Mouse (Mus musculus) embryonic facial prominence, embryonic 14.5 days (tissue): ENCODE data around the gene Crk. TPM values are rescaled to one million over a fixed set of nuclear protein-coding genes. Genes with fewer than 3 reads are reported as not detected.

ENCODE experiments used
- polyA plus RNA-seq: library from polyadenylated mRNA; unstranded; fragments of >200 nt; fragmentation: Nextera tagmentation; extraction: Ambion mirVana; gene quantifications from 2 replicates; pipeline ENCODE4 v1.2.1, GENCODE M21; 2014

Gene Crk
- polyA plus RNA-seq, 1 experiment from 2014 or later, result 106 TPM

Other genes starting within 250 kb of the Crk start
- not detected in 2 replicates for gene Serpinf2, start 239.7 kb upstream of the Crk start, polyA plus RNA-seq
- 5.7 and 7.0 TPM in 2 replicates for gene Wdr81, start 224.5 kb upstream of the Crk start, polyA plus RNA-seq
- 19.1 and 22.7 TPM in 2 replicates for gene Tlcd2, start 217.5 kb upstream of the Crk start, polyA plus RNA-seq
- 76.6 and 83.5 TPM in 2 replicates for gene Prpf8, start 192.4 kb upstream of the Crk start, polyA plus RNA-seq
- gene Rilp, start 169.2 kb upstream of the Crk start, polyA plus RNA-seq, result 0.59 and 0.70 TPM in 2 replicates
- gene Scarf1, start 165.7 kb upstream of the Crk start, polyA plus RNA-seq, result 6.9 and 7.2 TPM in 2 replicates
- gene Slc43a2, start 147.6 kb upstream of the Crk start, polyA plus RNA-seq, result 4.3 and 5.3 TPM in 2 replicates
- 81.7 and 86.3 TPM in 2 replicates for gene Pitpna, start 91.2 kb upstream of the Crk start, polyA plus RNA-seq
- gene Inpp5k, start 48.3 kb upstream of the Crk start, polyA plus RNA-seq, result 23.7 and 29.2 TPM in 2 replicates
- gene Myo1c, start 28.8 kb upstream of the Crk start, polyA plus RNA-seq, result 45.5 and 49.7 TPM in 2 replicates
- gene Ywhae, start 53.6 kb downstream of the Crk start, polyA plus RNA-seq, result 788 and 838 TPM in 2 replicates
- 1.2 and 1.7 TPM in 2 replicates for gene Doc2b, start 116.8 kb downstream of the Crk start, polyA plus RNA-seq